Mouse (Mus musculus) heart, embryonic 14.5 days (tissue): ENCODE data around the gene Scn1a. TPM values are rescaled to one million over a fixed set of nuclear protein-coding genes. Genes with fewer than 3 reads are reported as not detected.

Source experiments
- ATAC-seq: fragments of 200-750 bp; cut with Nextera tagmentation; 2 replicates; pipeline ENCODE4 v1.8.0; 2017; ENCODE audit warnings: low read depth, moderate TSS enrichment; ENCODE audit not compliant: insufficient number of reproducible peaks, insufficient read depth, low FRiP score
- H3K27ac ChIP-seq, 2 experiments: fragments of 200-500 bp in 1 of 2; fragments of 300-500 bp in 1 of 2; sonication (generic) in 1 of 2; replicated peaks in 1 of 2; 2 replicates each; pipeline ENCODE4 v1.5.1; 2012 to 2014; ENCODE audit warnings: low read depth in 2 of 2, low read length in 2 of 2, control low read depth in 1 of 2, mild to moderate bottlenecking in 1 of 2, mixed read lengths in 1 of 2; ENCODE audit not compliant: control insufficient read depth in 1 of 2, insufficient read depth in 1 of 2
- H3K27me3 ChIP-seq: fragments of 300-500 bp; sonication (generic); 2 replicates; pipeline ENCODE4 v1.6.1; 2014; ENCODE audit warnings: mild to moderate bottlenecking, low read length, control low read depth; ENCODE audit not compliant: control insufficient read depth, insufficient read depth
- H3K36me3 ChIP-seq: fragments of 300-500 bp; sonication (generic); 2 replicates; pipeline ENCODE4 v1.6.1; 2014; ENCODE audit warnings: mild to moderate bottlenecking, control low read depth, low read length, mixed read lengths; ENCODE audit not compliant: control insufficient read depth, insufficient read depth
- H3K4me1 ChIP-seq, 2 experiments: fragments of 200-500 bp in 1 of 2; fragments of 300-500 bp in 1 of 2; sonication (generic) in 1 of 2; 2 replicates each; pipeline ENCODE4 v1.6.1; 2012 to 2014; ENCODE audit warnings: low read length in 2 of 2, control low read depth in 1 of 2, mixed read lengths in 1 of 2; ENCODE audit not compliant: control insufficient read depth in 2 of 2, insufficient read depth in 2 of 2
- H3K4me2 ChIP-seq: fragments of 300-500 bp; sonication (generic); 2 replicates; pipeline ENCODE4 v1.6.1; 2014; ENCODE audit warnings: mild to moderate bottlenecking, low read length
- H3K4me3 ChIP-seq, 2 experiments: fragments of 200-500 bp in 1 of 2; fragments of 300-500 bp in 1 of 2; sonication (generic) in 1 of 2; 2 replicates each; pipeline ENCODE4 v1.5.1; 2012 to 2014; ENCODE audit warnings: low read length in 2 of 2, mild to moderate bottlenecking in 2 of 2, control low read depth in 1 of 2, low read depth in 1 of 2, moderate library complexity in 1 of 2; ENCODE audit not compliant: control insufficient read depth in 1 of 2, insufficient read depth in 1 of 2
- H3K9ac ChIP-seq: fragments of 300-500 bp; sonication (generic); 2 replicates; pipeline ENCODE4 v1.6.1; 2014; ENCODE audit warnings: mild to moderate bottlenecking, low read length
- H3K9me3 ChIP-seq: fragments of 300-500 bp; sonication (generic); 2 replicates; pipeline ENCODE4 v1.6.1; 2016; ENCODE audit warnings: low read length, control low read depth; ENCODE audit not compliant: control insufficient read depth
- WGBS: fragments of 180-500 bp; shearing (Covaris S2); extraction: QIAGEN DNeasy Blood & Tissue Kit; methylation state at CpG from one replicate; pipeline ENCODE4 v1.1.7; 2014; 5-methylcytosine and 5-hydroxymethylcytosine counted together
- polyA plus RNA-seq: library from polyadenylated mRNA; unstranded; fragments of >200 nt; fragmentation: Nextera tagmentation; extraction: Ambion mirVana; gene quantifications from 2 replicates; pipeline ENCODE4 v1.2.1, GENCODE M21; 2014

Gene Scn1a
- polyA plus RNA-seq, 1 experiment from 2014 or later = 0.03 TPM

GRCm38 (mm10) chr2:66350590-66350989, 90.0 kb downstream of the Scn1a start:
- Histone ChIP-seq H3K4me2 (no peak overlapping the region), H3K9me3 (no peaks in the 10 kb centered on the region), H3K27ac (no peak overlapping the region), H3K4me1 (no peaks in the 10 kb centered on the region), H3K9ac (no peak overlapping the region), H3K4me3 (no peak overlapping the region), H3K36me3 (no peaks in the 10 kb centered on the region), H3K27me3 (no peaks in the 10 kb centered on the region)
- no peak for ATAC-seq
- WGBS = 76% methylated on average over 2 of the region's 2 CpGs

GRCm38 (mm10) chr2:66346622-66347021, 94.0 kb downstream of the Scn1a start:
- Histone ChIP-seq H3K27me3 (no peaks in the 10 kb centered on the region), H3K36me3 (no peaks in the 10 kb centered on the region), H3K4me1 (no peaks in the 10 kb centered on the region), H3K9me3 (no peaks in the 10 kb centered on the region), H3K4me3 (no peak overlapping the region), H3K4me2 (no peak overlapping the region), H3K27ac (no peak overlapping the region), H3K9ac (no peak overlapping the region)
- no peak for ATAC-seq
- WGBS = 87% methylated on average over 1 of the region's 1 CpGs

GRCm38 (mm10) chr2:66346181-66346580, 94.5 kb downstream of the Scn1a start:
- H3K4me1 ChIP-seq = no peaks in the 10 kb centered on the region
- H3K9me3 ChIP-seq = no peaks in the 10 kb centered on the region
- no peaks in the 10 kb centered on the region for H3K36me3 ChIP-seq
- no peak overlapping the region for H3K9ac ChIP-seq
- 62% methylated on average over 3 of the region's 3 CpGs for WGBS
- no peak overlapping the region for H3K4me2 ChIP-seq
- no peak overlapping the region for H3K4me3 ChIP-seq
- no peak for ATAC-seq
- no peak overlapping the region for H3K27ac ChIP-seq
- no peaks in the 10 kb centered on the region for H3K27me3 ChIP-seq

- no peaks in the 10 kb centered on the region for H3K27me3 ChIP-seq
- no peaks in the 10 kb centered on the region for H3K4me1 ChIP-seq
- no peaks in the 10 kb centered on the region for H3K9me3 ChIP-seq
- no peak overlapping the region for H3K27ac ChIP-seq
- H3K9ac ChIP-seq = no peak overlapping the region
- no peak overlapping the region for H3K4me3 ChIP-seq
- WGBS = 60% methylated on average over 5 of the region's 5 CpGs
- H3K36me3 ChIP-seq = no peaks in the 10 kb centered on the region
- no peak overlapping the region for H3K4me2 ChIP-seq
- no peak for ATAC-seq
Measured at GRCm38 (mm10) chr2:66337406-66337805, 103.2 kb downstream of the Scn1a start.

GRCm38 (mm10) chr2:66336396-66336795, 104.2 kb downstream of the Scn1a start:
- ATAC-seq = no peak
- Histone ChIP-seq H3K27me3 (no peaks in the 10 kb centered on the region), H3K4me2 (no peak overlapping the region), H3K4me3 (no peak overlapping the region), H3K27ac (no peak overlapping the region), H3K9ac (no peak overlapping the region), H3K4me1 (no peaks in the 10 kb centered on the region), H3K9me3 (no peaks in the 10 kb centered on the region), H3K36me3 (no peaks in the 10 kb centered on the region)
- WGBS = 58% methylated on average over 6 of the region's 6 CpGs

GRCm38 (mm10) chr2:66272551-66272950, 168.1 kb downstream of the Scn1a start:
- Histone ChIP-seq H3K4me1 (no peaks in the 10 kb centered on the region), H3K9me3 (no peaks in the 10 kb centered on the region), H3K9ac (no peak overlapping the region), H3K4me2 (no peak overlapping the region), H3K36me3 (no peaks in the 10 kb centered on the region), H3K27me3 (no peaks in the 10 kb centered on the region), H3K27ac (no peak overlapping the region), H3K4me3 (no peak overlapping the region)
- WGBS = 73% methylated on average over 3 of the region's 3 CpGs
- ATAC-seq = no peak

- Histone ChIP-seq H3K9ac (peak within 1 kb of the TSS; percentile 74), H3K4me3 (peak within 1 kb of the TSS; percentile 84 to 91), H3K4me2 (peak within 1 kb of the TSS; percentile 76), H3K27me3 (no peaks in the 10 kb centered on the region; the same call in 1 of the 2 replicates), H3K4me1 (peaks cover 0 to 17% of the 10 kb centered on the region in 2 experiments; a peak in 2 of 4 replicates), H3K36me3 (peaks cover 6% of the 10 kb centered on the region), H3K9me3 (no peaks in the 10 kb centered on the region), H3K27ac (peak within 1 kb of the TSS; percentile 53 to 59)
- ATAC-seq = peak; percentile 99
- under 1% methylated on average over 56 of the region's 56 CpGs for WGBS
Measured at GRCm38 (mm10) chr2:66256220-66257131, 184.2 kb downstream of the Scn1a start, which contains the start of gene Ttc21b. Ttc21b (minus strand) TSS chr2:66256617.
